Mouse (Mus musculus) brain, embryonic 14.5 days (tissue): ENCODE measurements around the gene D1Ertd622e.

ENCODE experiments used
- CTCF ChIP-seq: fragments of 200-500 bp; IDR thresholded peaks from 2 replicates; pipeline ENCODE4 v1.5.1; 2012; ENCODE audit warnings: inconsistent platforms, mild to moderate bottlenecking, moderate library complexity, borderline replicate concordance; ENCODE audit not compliant: insufficient read depth, insufficient read length; ENCODE audit errors: extremely low read depth
- POLR2A ChIP-seq: fragments of 200-500 bp; IDR thresholded peaks from 2 replicates; pipeline ENCODE4 v1.6.1; 2012; ENCODE audit warnings: mild to moderate bottlenecking, inconsistent platforms, borderline replicate concordance; ENCODE audit not compliant: poor library complexity, insufficient read depth, insufficient read length, severe bottlenecking; ENCODE audit errors: extremely low read depth

GRCm38 (mm10) chr1:97650072-97650471 is 11.8 kb downstream of the D1Ertd622e start:
- TF ChIP-seq CTCF (no peak), POLR2A (no peak)
